Mouse (Mus musculus) fibroblast of lung, adult 2 months (primary cell): ENCODE results near the gene Zbtb16.

Experiments
- DNase-seq: peaks from one replicate; pipeline ENCODE4 v3.0.0-alpha.2; 2011; ENCODE audit warnings: low read depth

Gene Zbtb16

GRCm38 (mm10) chr9:48803460-48804240, 32.4 kb downstream of the Zbtb16 start:
- no peak for DNase-seq

DNA sequence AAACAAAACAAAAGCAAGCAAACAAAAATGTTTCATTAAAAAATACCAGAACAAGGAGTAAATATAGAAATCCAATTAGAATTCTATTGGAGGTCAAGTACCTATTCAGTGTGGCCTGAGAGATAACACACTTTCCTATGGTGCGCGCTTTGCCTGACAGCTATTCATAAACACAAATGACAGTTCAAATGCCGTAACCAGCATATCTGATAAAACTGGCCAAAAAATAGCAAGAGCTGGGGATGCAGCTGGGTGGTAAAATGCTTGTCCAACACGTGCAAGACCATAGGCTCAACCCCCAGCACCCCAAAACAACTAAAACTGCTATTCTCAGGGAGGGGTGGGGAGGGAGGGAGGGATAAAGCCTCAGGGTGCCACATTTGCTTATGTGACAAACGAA, 33.6 kb downstream of the Zbtb16 start:
- no peak for DNase-seq

- DNase-seq, result no peak
Measured at GRCm38 (mm10) chr9:48801322-48801721, 34.7 kb downstream of the Zbtb16 start.

DNA sequence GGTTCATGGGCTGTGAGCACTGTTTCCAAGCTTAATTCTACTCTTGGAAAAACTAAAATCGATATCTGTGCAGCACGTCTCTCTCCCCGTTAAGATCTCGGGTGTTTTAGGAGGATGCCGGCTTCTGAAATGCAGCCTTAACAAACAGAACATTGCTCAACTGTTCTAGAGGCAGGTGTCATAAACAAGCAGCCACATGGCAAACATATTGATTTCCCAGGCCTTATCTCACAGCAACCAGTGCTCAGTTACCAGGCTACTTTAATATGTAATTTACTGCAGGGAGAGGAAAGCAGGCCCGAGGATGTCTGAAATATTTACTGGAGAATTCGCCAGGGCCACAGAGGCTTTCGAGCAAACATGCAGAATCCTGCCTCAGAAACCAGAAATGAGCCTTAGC, 35.4 kb downstream of the Zbtb16 start:
- DNase-seq, result no peak

DNA sequence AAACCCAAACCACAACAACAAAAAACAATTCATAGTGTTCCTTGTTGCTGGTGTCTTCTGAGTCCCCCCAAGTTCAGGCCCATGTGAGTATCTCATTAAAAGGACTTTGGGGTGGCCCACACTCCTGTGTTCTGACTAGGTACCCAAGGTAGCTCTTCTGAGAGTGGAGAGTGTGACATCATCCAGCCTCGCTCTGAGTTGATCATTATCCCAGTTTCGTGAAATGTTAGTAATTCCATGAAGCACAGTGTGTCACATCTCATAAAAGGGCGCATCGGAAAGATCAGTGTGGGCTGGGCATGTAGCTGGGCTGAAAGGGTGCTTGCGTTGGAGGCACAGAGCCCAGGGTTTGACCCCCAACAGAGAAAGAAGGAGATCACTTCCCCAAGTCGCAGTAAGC, 38.0 kb downstream of the Zbtb16 start:
- DNase-seq, result no peak

- no peak for DNase-seq
Measured at GRCm38 (mm10) chr9:48796267-48796822, 39.7 kb downstream of the Zbtb16 start.

- no peak for DNase-seq
Measured at GRCm38 (mm10) chr9:48795740-48796139, 40.3 kb downstream of the Zbtb16 start.

- DNase-seq, result no peak
Measured at GRCm38 (mm10) chr9:48795095-48795494, 40.9 kb downstream of the Zbtb16 start.

- DNase-seq, result no peak
Measured at GRCm38 (mm10) chr9:48794463-48794862, 41.6 kb downstream of the Zbtb16 start.

GRCm38 (mm10) chr9:48793638-48794188, 42.3 kb downstream of the Zbtb16 start:
- DNase-seq, result no peak

GRCm38 (mm10) chr9:48790575-48790974, 45.4 kb downstream of the Zbtb16 start:
- no peak for DNase-seq

DNA sequence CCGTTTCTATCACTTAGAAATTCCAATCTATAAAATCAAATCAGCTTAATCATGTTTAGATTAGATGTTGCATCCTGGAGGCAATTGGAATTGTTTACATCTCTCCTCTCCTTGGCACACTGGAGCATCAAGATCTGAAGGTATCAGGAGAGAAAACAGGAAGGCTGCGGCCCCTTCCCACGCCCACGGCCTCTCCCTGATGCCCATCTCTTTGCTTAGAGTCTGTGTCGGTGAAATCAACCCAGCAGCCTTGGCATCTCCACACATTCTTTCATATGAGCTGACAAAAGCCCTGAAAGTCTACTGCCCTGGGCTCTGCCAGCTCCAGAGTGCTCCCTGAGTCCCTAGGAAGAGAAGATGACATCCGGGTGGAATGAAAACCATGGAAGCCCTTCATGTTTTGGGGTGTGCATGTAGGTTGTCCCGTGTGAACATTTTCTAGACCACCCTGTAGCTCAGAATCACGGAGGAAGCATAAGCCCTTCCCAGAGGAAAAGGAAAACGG, 48.1 kb downstream of the Zbtb16 start:
- no peak for DNase-seq

DNA sequence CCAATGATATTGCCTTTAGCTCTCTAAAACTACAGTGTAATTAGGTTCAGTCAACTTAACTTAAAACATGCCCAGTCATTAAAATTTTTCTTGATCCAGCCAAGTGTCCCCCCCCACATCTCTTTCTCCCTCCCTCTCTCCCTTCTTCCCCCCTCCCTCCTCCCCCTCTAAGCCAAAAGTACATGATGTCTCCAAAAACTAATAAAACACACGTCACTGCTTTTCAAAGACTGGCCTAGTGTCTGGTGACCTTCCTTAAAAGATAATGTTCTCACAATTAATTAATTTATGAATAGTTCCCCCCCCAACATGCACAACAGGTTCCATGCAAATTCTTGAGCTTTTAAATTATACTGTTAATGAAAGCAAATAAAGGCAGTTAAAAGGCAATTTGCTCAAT, 48.7 kb downstream of the Zbtb16 start:
- no peak for DNase-seq

DNA sequence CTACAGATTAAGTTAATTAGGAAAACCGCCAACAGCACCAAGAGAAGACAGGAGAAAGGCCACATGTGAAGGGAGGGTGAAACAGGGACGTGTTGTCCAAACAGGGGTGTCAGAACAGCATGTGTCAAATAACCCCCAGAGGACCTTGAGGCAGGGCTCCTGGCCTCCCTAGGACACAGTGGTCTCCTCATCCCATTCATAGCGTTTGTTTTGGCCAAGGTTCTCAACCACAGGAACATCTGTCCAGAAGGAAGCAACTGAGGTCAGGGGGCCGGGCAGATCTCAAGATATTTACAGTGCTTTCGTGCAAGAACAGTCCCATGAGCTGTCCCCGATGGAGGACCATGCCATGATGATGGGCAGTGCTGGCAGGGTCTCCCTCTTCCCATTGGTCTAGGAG, 49.2 kb downstream of the Zbtb16 start:
- no peak for DNase-seq

- DNase-seq, result no peak
Measured at GRCm38 (mm10) chr9:48784937-48785336, 51.1 kb downstream of the Zbtb16 start.

- no peak for DNase-seq
Measured at GRCm38 (mm10) chr9:48783292-48783691, 52.7 kb downstream of the Zbtb16 start.

- no peak for DNase-seq
Measured at GRCm38 (mm10) chr9:48782284-48783060, 53.5 kb downstream of the Zbtb16 start.

- DNase-seq, result no peak
Measured at GRCm38 (mm10) chr9:48776268-48776667, 59.8 kb downstream of the Zbtb16 start.

GRCm38 (mm10) chr9:48775561-48775960, 60.5 kb downstream of the Zbtb16 start:
- no peak for DNase-seq

- DNase-seq, result no peak
Measured at GRCm38 (mm10) chr9:48773710-48774109, 62.3 kb downstream of the Zbtb16 start.

- DNase-seq, result no peak
Measured at GRCm38 (mm10) chr9:48773130-48773529, 62.9 kb downstream of the Zbtb16 start.

GRCm38 (mm10) chr9:48771504-48771903, 64.5 kb downstream of the Zbtb16 start:
- no peak for DNase-seq

DNA sequence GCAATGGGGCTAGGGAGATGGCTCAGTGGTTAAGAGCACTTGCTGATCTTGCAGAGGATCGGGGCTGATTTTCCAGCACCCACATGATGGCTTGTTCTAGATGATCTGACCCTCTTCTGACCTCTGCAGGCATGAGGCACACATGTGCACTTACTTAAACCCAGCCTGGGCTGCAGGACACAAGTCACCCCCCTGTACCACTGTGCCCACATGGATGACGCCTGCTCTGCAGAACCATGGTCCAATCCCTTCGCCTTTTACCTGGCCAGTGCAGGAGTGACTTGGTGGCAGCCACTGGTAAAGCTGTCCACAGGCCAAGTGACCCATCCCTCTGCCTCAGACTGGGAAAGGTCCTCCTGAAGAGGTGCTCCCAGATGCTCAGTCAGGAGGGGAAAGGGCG, 67.1 kb downstream of the Zbtb16 start:
- no peak for DNase-seq
